Mouse (Mus musculus) spleen, embryonic (tissue): Measurements from ENCODE around the gene Slc6a1.

Experiments
- CTCF ChIA-PET: fragments of 350-600 bp; sonication (Branson Sonifier 250); formaldehyde crosslinking; loops from one replicate; lab custom pipeline; 2022; lab: Charles Lee

Slc6a1 gene

DNA sequence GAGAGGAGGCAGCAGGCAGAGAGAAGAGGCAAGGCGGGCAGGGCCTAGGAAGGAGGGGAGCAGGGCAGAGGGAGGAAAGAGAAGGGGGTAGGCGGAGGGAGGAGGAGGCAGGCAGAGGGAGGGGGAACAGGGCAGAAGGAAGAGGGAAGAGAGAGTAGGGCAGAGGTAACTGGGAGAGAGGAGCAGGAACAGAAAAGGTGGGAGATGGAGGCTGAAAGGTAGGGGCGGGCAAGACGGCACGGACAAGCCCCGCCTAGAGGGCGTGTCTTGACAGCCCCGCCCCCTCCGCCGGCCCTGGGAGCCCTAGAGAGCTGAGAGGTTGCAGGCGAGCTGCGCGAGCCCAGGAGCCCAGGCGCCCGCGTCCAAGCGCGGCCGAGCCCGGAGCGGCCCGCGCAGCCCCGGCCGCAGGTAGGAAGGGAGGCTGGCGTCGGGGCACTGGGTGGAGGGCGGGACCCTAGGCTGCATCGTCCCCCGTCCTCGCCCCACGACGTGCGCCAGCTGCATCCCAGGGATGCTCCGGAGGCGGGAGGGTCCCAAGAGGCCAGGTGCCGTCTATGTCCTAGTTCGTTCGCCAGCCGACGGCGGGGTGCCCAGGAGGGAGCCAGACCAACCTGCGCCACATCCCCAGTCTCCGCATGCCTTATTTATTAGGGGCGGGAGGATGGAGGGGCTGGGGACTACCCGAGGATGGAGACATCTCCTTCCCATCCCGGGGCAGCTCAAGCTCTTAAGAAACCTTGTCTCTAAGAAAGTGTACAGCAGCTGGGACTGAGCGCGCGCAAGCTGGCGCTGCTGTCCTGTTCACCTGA is at the start of gene Slc6a1:
Slc6a1 (plus strand) TSS at position 167 of the 809 bp plus-strand sequence.
- CTCF ChIA-PET: no interaction called here

DNA sequence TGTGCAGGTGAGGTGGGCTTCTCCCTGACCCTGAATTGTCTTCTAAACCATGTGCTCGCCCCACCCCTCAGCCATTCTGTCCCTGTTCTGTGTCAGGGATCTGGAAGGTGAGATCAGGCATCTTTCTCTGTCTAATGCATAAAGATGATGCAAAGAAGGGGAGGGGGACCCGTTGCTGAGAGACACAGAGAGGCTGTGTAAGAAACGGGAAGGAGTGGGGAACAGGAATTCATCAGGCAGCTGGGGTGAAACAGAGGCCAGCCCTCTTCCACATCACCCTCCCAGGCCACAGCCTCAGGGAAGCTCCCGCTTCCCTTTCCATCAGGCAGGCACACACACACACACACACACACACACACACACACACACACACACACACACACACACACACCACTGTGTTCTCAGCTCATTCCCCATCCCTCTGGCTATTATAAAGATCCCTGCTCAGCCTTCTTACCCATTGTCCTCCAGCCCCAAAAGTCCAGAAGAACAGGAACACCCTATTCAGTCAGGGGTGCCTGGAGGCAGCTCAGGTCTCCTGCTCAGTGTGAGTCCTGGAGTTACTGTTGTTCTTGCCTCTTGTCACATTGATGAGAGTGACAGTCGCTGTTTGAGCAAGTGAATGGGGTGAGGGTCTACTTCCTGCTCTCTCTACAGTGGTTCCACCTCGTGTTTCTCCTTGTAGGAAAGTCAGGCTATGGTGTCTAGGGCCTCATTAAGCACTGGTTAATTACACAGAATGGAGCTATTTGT is 43.4 kb upstream of the Slc6a1 start:
- CTCF ChIA-PET: no interaction called here

DNA sequence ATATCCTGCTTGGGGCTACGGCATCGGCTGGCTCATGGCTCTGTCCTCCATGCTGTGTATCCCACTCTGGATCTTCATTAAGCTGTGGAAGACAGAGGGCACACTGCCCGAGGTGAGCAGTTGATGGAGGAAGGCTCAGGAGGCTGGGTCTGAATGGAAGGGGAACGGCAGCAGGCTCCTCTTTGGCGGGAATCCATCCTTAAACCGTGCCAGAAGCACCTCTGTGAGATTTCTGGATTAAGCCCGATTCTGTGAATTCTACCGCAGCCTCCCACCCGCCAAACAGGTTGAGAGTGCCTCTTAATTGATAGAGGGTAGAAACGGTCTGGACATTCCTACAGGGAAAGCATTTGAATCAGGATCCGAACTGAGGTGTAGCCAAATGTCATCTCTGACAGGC is 36.8 kb upstream of the Slc6a1 start:
- CTCF ChIA-PET: no interaction called here

DNA sequence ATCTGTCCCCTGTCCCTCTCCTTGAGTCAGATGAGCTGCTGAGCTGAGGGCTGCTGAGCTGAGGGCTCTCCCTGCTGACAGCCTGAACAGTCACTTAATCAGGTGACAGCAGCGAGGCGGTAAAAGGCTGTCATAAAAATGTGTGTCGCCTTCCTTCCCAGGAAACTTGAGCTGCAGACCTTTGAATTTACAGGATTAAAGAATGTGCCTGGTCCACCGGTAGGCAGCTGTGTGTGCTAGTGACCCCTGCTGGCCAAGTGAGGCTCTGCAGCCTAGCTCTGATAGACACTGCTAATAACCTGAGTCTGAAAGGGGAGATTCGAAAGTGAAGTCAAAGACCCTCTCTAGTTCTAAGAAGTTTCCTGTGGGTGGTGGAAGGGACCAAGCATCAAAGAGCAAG is 32.1 kb upstream of the Slc6a1 start:
- CTCF ChIA-PET: no interaction called here

DNA sequence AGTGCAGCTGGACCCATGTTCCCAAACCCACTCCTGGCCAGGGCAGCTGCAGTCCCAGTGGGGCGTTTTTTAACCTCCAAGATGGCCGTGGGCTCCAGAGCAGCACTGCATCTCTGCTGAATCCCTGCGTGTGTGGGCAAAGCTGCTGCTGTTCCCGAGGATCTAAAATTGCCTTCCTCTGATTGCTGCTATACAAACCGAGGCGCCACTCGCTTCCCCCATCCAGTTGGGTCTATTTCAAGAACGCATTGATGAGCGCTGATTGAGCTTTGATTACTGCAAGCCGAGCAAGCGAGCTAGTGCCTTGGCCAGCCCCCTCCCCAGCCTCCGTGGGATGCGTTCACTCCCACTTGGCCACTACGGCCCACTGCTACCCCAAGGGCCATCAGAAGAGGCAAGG is 27.5 kb upstream of the Slc6a1 start:
- CTCF ChIA-PET: no interaction called here

DNA sequence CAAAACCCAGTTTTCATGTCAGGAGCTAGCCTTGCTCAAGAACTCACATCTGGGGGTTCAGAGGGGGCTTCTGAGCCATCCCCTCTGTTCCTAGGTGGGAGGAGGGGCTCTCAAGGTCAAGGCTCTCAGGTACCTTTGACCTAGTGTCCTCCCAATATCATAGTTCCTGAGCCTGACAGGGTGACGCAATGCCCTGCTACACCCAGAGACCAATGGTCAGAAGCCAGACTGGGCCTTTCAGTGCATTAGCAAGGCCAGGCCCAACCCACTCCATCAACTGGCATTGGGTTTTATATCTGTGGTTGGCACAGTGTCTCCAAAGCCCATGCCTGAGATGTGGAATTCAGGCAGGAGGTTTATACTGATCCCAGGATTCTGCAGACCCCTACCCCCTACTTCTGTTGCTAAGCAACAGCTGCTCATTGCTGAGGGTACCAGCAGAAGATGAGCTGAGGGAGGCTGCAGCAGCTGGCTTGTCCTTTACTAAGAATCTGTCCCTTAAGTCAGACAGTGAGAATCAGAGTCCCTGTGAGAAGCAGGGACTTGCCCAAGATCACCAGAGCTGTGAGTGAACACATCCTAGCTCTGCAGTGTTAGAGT is 24.6 kb upstream of the Slc6a1 start:
- CTCF ChIA-PET: no interaction called here

DNA sequence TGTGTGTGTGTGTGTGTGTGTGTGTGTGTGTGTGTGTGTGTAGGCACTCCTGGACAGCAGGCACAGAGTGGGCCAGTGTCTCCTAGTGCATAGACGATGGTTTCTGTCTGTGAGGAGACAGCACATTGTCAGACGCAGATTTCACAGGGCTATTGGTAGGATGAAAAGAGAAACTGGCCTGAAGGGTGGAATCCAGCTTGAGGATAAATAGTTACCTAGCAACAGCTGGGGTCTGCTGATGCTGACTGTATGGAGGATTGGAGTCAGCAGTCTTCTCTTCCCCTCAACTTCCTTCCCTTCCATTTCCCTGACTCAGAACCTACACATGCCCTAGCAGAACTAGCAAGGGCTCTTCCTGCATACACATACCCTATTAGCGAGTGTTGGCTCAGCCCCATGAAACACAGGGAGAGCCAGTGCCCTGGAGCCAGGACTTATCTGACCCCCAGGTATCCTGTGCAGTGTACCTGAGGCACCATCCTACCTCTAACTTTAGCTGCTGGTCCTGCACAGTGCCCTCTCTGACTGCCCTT is 23.7 kb upstream of the Slc6a1 start:
- CTCF ChIA-PET: no interaction called here

DNA sequence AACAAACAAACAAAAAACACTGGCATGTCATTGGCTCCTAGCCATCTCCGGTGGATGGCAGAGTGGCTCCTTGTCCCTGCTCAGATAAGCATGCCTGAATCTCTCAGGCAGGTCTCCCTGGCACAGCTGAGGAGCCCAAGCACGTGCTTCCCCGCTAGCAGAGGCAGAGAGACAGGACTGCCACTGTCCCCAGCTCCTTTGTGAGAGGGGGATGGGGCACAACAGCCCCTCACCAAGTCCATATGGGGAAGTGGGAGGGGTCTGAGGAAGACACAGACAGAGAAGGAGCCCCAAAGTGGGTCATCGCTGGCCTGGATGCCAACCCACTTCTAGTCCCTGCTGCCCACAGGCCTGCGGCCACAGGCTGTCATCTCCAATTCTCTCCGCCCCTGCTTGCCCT is 20.8 kb upstream of the Slc6a1 start:
- CTCF ChIA-PET: no interaction called here

DNA sequence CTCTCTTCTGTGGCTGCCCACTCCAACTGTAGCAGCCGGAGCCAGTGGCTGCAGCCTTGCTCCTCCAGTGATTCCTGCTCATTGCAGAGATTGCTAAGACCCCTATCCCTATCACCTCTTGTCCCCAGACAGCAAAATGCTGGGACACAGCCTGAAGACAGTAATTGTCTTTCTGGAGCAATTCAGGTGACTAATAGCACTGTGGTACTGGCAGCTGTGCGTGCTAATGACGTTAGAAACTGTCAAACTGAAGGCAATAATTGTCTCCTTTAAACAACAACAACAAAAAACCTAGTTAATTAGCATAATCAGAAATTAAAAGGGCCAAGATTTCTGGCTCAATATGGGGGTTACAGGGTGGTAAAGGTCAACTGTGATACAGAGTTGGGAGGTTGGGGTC is 18.4 kb upstream of the Slc6a1 start:
- CTCF ChIA-PET: no interaction called here

DNA sequence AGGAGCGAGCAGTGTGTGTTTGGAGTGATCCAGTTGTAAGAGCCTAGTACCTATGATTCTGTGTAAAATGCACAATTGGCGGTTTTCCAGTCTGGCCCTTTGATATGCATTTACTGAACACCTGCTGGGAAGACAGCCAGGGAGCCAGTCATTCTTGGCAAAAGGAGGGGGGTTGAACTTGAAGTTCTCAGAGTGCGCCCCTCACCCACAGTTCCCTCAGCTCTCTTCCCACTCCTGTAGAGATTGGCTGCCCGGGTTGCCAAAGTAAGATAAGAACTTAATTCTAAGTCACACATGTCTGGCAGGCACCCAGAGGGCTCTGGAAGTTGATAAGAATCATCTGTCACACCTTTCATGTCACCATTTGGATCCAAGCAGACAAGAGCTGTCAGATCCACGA is 18.0 kb upstream of the Slc6a1 start:
- CTCF ChIA-PET: no interaction called here

DNA sequence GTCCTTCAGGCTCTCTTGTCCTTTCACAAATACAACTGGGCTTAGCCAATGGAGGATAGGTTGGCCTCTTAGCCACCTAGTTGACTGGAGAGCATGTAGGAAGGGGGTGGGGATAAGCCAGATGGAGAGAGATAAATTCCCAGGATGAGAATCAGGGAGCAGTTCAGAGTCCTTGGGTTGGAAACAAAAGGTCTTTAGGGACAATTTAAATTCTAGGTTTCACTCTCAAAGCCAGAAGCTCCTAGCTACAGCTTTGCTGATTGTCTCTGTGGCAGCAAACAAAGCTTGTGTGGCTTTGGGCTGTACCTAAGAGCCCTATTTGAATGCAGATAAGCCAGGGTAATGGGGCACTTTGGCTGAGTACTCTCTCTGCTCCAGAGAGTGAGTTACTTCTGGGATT is 16.2 kb upstream of the Slc6a1 start:
- CTCF ChIA-PET: no interaction called here

DNA sequence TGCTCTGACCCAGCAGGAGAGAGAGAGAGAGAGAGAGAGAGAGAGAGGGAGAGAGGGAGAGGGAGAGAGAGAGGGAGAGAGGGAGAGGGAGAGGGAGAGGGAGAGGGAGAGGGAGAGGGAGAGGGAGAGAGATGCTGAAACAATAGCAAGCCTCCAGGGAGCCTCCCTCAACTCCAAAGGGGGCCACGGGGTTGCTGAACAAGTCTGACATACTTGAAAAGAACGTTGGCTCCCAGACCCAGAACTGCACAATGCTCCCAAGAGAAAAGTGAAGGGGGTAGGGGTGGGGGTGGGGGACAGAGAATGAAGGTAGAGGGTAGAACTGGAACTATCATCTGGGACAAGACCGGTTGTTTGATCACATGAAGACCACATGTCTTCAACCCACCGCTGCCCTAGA is 14.5 kb upstream of the Slc6a1 start:
- CTCF ChIA-PET: no interaction called here

DNA sequence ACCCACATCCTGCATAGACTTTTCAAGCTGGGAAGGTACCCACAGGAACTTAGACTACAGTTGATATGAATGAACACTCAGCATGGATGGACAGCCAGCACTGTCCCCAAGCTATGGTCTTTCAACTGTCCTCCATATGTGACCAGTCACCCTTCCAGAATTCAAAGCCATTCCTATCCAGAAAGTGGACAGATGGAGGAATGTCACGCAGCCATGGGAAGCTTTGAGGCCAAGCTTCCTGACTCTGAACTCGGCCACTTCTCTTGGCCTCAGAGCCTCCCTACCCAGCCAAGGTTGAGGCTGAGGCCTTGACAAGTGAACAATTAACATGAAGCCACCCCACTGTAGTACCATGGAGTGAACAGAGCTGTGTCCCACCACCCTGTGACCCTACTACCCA is 12.8 kb upstream of the Slc6a1 start:
- CTCF ChIA-PET: no interaction called here

DNA sequence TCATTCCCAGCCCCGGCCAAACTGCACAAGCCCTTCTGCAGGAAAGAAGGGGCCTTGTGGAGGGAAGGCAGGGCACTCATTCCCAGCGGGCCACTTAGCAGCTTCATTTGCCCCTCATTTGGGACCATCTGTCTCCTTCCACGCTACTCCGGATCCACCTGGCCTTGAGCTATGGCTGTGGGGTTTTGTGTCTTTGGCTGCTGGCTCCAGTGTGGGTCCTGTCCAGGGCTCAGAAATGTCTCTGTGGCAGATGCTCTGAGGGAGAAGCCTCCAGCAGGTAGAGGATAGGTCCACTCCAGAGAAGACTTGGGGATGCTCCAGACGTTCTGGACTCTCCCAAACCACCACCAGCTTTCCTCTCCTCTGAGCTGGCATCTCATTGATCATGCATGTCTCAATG is 11.6 kb upstream of the Slc6a1 start:
- CTCF ChIA-PET: no interaction called here

DNA sequence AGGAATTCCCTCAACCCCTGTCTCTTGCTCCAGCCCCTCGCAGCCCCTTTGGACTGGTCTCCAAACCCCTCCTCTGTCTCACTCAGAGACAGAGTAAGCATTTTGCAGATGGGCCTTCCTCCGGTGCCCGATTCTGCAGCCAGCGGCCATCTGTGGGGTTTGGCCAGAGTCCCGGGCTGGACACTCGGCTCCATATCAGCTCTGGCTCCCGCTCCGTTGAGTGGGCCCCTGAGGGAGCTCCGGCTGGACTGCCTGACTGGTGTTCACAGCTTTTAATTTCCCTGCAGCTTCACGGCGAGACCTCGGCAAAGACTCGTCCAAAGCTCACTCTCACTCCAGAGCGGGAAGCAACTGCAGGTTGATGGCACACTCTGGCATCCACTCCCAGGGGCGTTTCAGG is 10.2 kb upstream of the Slc6a1 start:
- CTCF ChIA-PET: no interaction called here

DNA sequence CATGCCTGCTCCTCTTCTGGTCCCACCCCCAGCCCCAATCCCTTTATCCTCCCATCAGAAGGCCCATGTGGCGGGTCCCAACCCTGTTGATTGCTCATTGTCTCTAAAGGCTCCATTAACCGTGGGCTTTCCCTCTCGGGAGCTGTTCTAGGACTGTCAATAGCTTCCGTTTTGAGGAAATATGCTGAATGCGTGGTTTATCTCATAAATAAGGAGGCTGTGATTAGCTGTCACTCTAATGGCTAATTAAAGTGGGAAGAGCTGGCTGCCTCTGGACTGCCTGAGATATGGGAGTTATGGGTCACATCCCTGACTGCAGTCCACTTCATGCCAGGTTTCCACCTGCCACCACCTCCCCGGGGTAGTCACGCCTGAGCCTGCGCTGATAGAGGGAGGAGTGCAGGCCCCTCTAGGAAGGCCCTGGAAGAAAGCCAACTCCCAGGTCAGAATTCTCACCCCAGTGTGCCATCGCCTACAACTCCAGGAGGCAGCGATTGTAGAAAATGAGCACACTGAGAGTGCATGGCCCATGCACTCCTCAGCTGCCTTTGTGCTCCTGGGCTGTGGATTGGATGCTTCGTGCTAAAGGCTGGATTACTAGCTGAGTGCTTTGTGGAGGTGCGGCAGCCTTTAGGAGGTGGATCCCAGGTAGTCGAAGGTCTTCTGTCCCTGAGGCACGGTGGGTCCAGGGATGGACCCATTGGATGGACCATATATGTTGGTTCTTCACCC is 8.3 kb upstream of the Slc6a1 start:
- CTCF ChIA-PET: interaction anchor here (0.7 kb wide), 1 partner anchor 439 kb away, joined by 5 read pairs; no protein-coding TSS in a partner anchor

DNA sequence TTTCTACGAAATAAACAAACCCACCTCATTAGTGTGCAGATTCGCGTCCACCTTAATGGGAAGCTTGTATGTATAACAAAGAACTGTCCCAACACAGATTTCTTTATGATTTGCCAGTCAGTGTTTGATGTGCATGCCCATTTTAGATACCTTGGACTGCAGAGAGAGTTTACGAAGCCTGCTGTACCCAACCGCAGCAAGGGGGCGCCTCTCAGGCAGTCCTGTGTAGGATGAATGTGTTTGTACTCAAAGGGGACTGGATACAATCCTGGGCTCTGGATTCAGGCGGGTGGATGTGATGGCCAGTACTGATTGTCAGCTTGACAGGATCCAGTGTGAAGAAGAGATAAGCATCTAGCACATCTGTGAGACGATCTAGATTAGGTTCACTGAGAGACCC is 6.6 kb upstream of the Slc6a1 start:
- CTCF ChIA-PET: no interaction called here

DNA sequence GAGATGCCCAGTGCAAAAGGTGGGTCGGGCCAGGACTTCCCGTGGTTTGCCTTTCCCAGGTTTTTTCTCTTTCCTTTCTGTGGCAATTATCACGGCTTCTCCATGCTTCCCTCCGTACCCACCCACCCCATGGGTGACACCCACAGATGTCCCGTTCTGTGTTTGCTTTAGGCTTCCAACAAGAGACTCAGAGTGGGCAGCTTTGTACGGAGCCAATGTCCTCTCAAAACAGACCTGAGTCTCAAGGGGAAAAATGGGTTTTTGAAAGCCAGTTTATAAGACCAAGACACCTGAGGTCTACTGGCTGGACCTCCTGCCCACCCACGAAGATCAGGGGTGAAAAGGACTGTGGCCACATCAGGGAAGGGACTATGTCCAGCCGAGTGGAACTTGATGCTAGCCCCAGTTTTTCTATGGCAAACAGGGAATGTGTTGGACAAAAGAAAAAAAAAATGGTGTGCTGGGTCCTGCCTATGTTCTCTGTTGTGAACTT is 889 bp downstream of the Slc6a1 start:
- CTCF ChIA-PET: no interaction called here

DNA sequence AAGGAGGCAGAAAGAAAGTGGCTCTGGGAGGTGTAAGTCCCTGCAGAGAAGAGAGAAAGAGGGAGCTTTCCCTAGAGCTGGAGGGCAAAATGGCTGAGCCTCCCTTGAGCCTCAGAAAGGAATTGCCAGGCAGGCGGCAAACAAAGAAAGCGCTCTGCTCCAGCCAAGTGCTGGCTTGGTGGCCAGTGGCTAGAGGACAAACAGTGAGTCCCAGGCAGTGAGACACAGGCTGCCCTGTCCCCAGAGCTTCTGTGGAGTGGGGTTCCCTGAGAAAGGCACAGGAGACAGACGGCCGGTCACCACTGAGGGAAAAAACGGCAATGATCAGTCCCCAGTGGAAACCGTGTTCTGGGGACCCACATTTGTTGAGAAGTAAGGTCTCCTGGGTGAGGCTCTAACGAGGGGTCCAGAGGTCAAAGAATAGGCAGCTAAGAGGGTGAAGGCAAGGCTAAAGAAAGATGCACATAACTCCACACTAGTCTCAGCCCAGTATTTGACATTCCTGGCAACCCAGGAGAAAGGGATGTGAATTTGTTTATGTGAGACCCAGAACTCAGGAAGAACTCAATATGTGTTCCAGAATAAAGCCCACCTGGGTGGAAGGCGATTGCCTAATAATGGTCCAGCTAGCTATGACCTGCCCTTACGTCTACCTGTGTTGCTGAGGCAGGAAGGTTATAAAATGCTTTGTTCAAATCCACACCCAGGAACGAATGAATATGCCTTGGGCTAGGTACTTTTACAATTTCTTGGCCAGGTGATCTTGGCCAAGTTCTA is 1.7 kb downstream of the Slc6a1 start:
- CTCF ChIA-PET: no interaction called here

DNA sequence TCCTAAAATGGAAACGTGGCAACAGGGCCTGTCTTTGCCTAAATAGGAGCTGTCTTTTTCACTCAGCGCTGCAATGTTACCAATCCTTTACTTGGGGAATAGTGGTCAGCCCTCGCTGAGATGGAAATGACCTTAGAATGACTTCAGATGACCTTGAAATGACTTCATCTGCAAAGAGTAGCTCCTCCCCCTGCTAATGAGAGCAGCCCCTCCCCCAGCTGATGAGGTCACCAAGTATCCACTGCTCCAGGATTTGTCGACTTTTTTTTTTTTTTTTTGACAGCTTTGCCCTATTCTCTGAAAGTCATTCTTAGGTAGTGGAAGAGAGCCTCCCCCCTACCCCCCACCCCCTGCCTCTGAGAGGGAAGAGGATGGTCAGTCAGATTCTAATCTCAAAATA is 3.0 kb downstream of the Slc6a1 start:
- CTCF ChIA-PET: no interaction called here

DNA sequence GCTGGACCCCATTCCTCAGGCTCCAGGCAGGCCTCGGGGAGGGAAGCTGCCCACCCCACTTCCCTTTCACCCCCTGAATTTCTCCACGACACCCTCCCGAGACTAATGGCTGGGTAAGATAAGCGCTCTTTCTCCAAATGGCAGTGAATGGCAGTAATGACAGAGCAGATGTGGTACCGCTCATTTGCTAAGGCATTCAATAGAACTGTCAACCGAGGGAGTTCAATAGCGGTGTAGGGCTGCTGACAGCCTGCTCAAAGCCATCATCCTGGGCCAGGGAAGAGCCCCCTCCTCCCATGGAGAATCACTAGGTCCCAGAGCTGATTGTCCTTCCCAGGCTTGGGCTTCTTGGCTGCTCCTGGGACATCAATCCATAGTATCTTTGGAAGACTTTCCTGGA is 6.7 kb downstream of the Slc6a1 start:
- CTCF ChIA-PET: no interaction called here
